Mouse (Mus musculus): ENCODE data around the gene Kif1b.

DNA sequence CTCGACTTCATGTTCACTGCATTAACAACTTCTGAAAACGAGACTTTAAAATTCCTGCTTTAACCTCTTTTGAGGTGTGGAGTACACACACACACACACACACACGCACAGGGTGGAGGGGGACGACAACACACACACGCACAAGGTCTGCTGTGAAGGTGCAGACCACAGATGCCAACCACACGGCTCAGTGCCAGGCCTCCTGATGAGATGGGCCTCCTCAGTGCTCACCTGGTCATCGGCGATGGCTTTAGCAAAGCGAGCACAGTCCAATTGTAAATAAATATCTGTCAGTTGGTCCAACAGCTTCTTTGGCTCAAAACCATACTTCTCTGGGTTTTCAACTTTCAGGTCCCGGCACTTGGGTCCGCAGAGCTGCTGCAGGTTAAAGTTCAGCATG is 27.4 kb upstream of the Kif1b start:
- TF ChIP-seq POLR2A (IDR thresholded peaks at IDR 0.05; ENCODE audit: low read depth, low read length) (no peak), USF2 (conservative IDR thresholded peaks at IDR 0.05; ENCODE audit: low read depth, low read length) (no peak), MAZ (IDR thresholded peaks at IDR 0.05; ENCODE audit: low read depth, low read length) (no peak)
